Mouse (Mus musculus) olfactory bulb, adult 2 months (tissue): ENCODE measurements around the gene Kcnn3. TPM values are rescaled to one million over a fixed set of nuclear protein-coding genes. Genes with fewer than 3 reads are reported as not detected.
A peak's percentile ranks its signal among the peaks of the same experiment; 100 is the strongest.

Source experiments
- H3K27ac ChIP-seq: fragments of 200-500 bp; 2 replicates; pipeline ENCODE4 v1.5.1; 2012; ENCODE audit warnings: low read depth, low read length; ENCODE audit not compliant: insufficient read depth
- H3K4me1 ChIP-seq: fragments of 200-500 bp; 2 replicates; pipeline ENCODE4 v1.6.1; 2012; ENCODE audit warnings: low read length; ENCODE audit not compliant: control insufficient read depth, insufficient read depth
- H3K4me3 ChIP-seq: fragments of 200-500 bp; 2 replicates; pipeline ENCODE4 v1.5.1; 2012; ENCODE audit warnings: mild to moderate bottlenecking, low read depth, low read length, moderate library complexity; ENCODE audit not compliant: insufficient read depth
- CTCF ChIP-seq: fragments of 200-500 bp; IDR thresholded peaks from 2 replicates; pipeline ENCODE4 v1.5.1; 2012; ENCODE audit warnings: low read depth, mild to moderate bottlenecking, low read length, moderate library complexity; ENCODE audit not compliant: insufficient read depth
- POLR2A ChIP-seq: fragments of 200-500 bp; IDR thresholded peaks from 2 replicates; pipeline ENCODE4 v1.6.1; 2012; ENCODE audit warnings: mild to moderate bottlenecking, low read depth, low read length, moderate library complexity; ENCODE audit not compliant: insufficient read depth
- WGBS: fragments of 180-500 bp; shearing (Covaris S2); methylation state at CpG from one replicate; pipeline ENCODE4 v1.1.7; 2018; 5-methylcytosine and 5-hydroxymethylcytosine counted together
- polyA plus RNA-seq: library from polyadenylated mRNA; stranded (reverse); fragments of >200 nt; gene quantifications from 2 replicates; pipeline ENCODE4 v1.2.4, GENCODE M21; 2012; ENCODE audit warnings: low replicate concordance; ENCODE audit not compliant: missing spikeins, insufficient read depth, insufficient read length

The Kcnn3 gene
- polyA plus RNA-seq, 1 experiment = not detected

DNA sequence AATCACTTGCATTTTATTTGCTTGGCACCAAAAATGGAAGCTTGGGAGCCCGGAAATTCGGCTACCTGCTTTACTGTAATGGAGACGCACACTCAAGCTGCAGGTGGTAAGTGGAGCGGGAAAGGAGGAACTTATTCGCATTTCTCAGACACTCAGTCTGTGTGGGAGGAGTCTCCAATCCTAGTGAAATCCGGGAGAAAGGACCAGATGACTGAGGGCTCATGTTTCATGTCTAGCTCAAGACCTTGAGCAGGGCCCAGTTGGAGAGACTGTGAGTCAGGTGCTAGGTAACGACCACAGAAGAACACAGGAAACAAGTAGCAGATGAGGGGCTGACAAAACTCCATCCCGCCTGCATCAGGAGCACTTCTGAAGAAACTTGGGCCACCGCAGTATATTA is 171.8 kb downstream of the Kcnn3 start:
- TF ChIP-seq POLR2A = no peak
- TF ChIP-seq CTCF = no peak
- 83% methylated on average over 9 of the region's 9 CpGs for WGBS
- Histone ChIP-seq H3K4me3 (no peak overlapping the region), H3K4me1 (no peaks in the 10 kb centered on the region), H3K27ac (no peak overlapping the region)

DNA sequence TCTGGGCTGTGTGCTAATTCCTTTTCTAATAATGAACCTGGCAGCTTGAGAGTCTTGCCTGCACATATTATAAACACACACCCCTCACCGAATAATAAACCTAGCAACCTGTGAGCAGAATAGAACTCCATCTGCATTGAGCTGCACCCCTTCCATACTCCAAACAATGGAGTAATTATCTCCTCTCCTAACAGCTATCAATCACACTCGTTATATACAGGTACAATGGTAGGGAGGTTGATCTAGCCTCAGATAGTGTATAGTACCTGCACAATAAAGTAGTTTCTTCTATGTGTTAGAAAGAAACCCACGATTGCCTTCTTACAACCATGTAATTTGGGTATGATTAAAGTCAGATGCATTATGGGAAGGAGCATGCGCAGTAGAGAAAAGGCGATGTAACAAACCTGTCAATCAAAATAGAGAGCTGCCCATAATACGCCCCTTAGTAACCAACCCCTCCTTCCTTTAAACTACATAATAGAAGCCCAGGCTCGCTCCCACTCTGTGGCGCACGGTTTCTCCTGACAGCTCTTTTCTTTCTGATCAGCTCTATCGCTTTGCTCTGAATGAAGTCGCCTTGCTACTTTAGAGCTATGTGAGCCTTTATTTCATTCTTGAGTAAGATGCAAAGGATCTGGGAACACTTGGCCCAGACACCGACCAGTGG is 176.3 kb downstream of the Kcnn3 start:
- Histone ChIP-seq H3K27ac (no peak overlapping the region), H3K4me3 (no peak overlapping the region), H3K4me1 (no peaks in the 10 kb centered on the region)
- WGBS = 26% methylated on average over 12 of the region's 12 CpGs
- TF ChIP-seq CTCF = no peak
- no peak for TF ChIP-seq POLR2A

DNA sequence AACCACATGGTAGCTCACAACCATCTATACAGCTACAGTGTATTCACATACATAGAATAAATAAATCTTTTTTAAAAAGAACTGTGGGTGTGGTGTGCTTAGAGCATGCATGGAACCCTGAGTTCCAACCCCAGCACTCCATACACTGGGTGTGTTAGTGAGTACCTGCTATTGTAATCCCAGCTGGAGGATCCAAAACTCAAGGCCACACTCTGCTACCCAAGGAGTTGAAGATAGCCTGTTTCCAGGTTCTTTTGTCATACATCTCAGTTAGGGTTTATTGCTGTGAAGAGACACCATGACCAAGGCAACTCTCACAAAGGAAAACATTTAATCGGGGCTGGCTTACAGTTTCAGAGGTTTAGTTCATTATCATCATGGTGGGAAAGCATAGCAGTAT is 179.0 kb downstream of the Kcnn3 start:
- TF ChIP-seq POLR2A (no peak), CTCF (no peak)
- H3K4me1 ChIP-seq = no peaks in the 10 kb centered on the region
- no peak overlapping the region for H3K27ac ChIP-seq
- H3K4me3 ChIP-seq = no peak overlapping the region
- 91% methylated on average over 1 of the region's 1 CpGs for whole genome bisulfite sequencing

DNA sequence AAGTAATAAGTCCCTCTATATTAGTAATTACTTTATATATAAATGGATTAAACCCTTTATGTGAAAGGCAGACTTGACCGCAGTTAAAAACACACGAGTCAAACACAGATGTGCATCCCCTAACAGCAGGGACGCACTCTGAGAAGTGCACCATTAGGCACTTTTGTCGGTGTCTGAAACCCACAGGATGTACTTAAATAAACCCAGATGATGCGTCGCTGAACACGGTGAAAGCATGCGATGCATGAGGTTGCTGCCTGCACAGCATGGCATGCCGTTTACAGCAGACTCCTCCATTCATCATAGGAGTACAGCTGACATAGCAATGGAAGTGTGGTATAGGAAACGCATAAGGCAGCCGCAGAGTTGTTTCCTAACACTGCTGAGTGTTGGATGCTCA is 180.5 kb downstream of the Kcnn3 start:
- 40% methylated on average over 11 of the region's 11 CpGs for WGBS
- Histone ChIP-seq H3K27ac (no peak overlapping the region), H3K4me1 (no peaks in the 10 kb centered on the region), H3K4me3 (no peak overlapping the region)
- TF ChIP-seq CTCF (no peak), POLR2A (no peak)

DNA sequence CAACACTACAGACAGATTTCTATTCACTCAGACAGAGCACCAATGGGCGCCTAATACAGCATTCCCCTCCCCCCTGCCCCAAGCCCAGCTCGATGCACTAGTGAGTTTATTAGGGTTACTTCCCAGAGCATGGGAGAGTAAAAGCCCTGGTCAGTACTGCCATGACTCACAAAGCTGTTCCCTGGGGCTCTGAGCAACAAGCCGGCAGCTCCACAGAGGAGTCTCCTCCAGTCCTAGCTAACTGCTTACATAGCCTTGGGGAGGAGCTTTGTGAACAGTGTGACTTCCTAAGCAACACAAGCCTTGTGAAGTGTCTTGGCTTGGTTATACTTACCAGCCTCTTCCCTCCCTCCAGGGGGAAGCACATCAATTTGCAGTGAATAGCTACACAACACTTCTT is 183.6 kb downstream of the Kcnn3 start:
- Histone ChIP-seq H3K4me1 (no peaks in the 10 kb centered on the region), H3K4me3 (no peak overlapping the region), H3K27ac (no peak overlapping the region)
- WGBS = 35% methylated on average over 3 of the region's 3 CpGs
- TF ChIP-seq CTCF = no peak
- no peak for TF ChIP-seq POLR2A

DNA sequence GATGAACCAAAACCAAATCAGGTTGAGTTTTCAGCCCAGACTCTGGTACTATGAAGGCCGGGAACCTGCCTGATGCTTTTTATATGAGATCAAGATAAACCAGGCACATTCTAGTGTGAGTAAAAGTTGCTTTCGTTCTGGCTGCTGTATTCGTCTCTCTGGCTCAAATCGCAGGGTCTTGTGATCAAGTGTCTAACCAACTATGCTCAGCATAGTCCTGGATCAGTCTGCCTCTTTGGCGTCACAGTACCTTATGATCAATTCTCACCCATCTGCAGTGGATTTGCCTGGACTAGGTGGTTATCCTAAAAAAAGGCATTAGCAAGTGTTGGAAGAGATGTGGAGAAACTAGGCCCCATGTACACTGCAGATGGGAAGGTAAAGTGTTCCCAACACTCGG is 184.1 kb downstream of the Kcnn3 start:
- no peak overlapping the region for H3K4me3 ChIP-seq
- 78% methylated on average over 6 of the region's 6 CpGs for WGBS
- no peak for TF ChIP-seq POLR2A
- H3K4me1 ChIP-seq = no peaks in the 10 kb centered on the region
- H3K27ac ChIP-seq = no peak overlapping the region

DNA sequence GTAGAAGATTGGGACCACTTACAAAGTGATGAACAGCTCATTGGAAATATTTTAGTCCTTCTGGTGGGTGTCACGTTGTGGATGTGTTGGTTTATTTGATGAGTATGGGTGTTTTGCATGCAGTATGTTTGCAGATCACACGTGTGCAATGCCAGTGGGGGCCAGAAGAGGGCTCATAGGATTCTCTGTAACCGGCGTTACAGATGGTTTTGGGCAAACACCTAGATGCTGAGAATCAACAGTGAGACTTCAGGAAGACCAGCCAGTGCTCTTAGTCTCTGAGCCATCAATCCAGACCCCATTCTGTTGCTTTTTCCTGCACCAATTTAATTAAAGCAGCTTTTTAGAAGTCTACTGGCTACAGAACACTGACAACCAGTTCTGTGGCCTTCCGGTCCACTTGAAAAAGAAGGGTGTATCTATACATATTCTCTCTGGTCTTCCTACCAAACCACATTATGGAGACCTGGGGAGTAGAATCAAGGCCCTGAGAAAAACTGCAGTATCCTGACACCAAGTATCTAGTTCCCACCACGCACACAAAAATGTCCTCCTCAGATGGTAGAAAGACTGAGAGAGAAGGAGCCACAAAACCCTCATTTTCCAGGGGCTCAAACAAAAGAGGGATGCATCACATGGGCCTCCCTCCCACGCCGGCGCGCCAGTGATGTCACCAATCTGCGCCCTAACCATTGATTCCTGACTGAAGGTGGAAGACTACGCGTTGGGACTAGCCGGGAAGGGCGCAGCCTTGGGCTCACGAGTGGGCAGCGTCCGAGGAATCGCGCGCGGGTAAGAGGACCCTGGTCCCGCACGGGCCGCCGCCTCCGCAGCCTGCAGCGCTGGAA is 194.6 kb downstream of the Kcnn3 start, which contains the start of gene Adar:
Gene Adar (plus strand): TSS at position 664 of the 848 bp plus-strand sequence.
- TF ChIP-seq POLR2A = peak; percentile 80
- no peak for TF ChIP-seq CTCF
- H3K4me3 ChIP-seq = peak within 1 kb of the TSS; percentile 86
- WGBS = 4% methylated on average over 28 of the region's 28 CpGs
- H3K27ac ChIP-seq = peak within 1 kb of the TSS; percentile 92
- peaks cover 12% of the 10 kb centered on the region for H3K4me1 ChIP-seq

DNA sequence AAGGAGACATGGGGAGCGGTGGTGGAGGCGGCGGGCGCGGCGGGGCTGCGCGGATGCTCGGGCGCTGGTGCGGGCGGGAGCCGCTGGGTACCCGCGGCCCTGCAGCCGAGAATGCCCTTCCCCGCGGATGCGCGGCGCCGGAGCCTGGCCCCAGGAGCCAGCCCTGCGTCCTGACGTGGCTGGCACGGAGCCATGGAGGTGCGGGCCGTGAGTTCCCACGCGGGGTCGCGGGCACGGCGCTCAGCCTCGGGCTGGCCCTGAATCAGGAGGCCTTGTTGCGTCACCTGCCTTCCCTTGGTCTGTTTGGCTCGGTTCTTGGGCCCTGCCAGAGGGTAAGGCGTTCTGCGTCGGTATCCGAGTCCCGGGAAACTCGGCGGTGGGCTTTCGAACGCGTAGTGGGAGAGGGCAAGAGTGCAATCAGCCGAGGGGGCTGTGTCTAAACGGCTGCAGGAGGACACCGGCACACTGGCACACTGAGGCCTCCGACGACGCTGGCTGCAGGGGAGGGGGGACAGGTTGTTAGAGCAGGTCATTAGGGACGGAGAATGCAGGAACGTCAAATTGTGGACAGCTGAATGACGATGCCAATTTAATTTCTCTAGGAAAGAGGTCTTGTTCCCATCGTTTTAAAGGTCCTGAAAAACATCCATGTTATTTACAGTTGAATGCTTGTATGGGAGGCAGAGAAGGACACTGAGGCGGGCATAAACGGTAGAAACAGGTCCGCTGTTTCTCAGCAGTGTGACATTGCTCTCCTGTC is 195.4 kb downstream of the Kcnn3 start:
- H3K4me1 ChIP-seq = peaks cover 12% of the 10 kb centered on the region
- WGBS = 2% methylated on average over 55 of the region's 59 CpGs

DNA sequence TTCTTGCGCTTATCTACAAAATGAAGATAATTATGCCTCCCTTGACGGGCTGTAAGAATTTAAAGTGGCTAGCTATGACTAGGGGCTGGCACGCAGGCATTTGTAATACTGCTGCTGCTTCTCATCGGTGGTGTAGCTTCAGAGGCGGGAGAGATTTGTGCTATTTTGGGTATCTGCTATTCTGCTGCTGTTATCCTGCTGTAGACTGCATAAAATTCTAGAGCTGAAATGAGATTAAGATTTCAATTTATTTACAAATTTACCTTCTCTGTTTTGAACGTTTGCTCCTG is 195.9 kb downstream of the Kcnn3 start:
- Histone ChIP-seq H3K27ac (peak overlapping the region; percentile 92), H3K4me1 (peaks cover 12% of the 10 kb centered on the region), H3K4me3 (peak overlapping the region; percentile 86)
- WGBS = 12% methylated on average over 6 of the region's 6 CpGs
- no peak for TF ChIP-seq POLR2A
- TF ChIP-seq CTCF = no peak

More for the DNA sequence above, 195.4 kb downstream of the Kcnn3 start:
- peak; percentile 45; the same call in 1 of the 2 replicates for TF ChIP-seq POLR2A
- TF ChIP-seq CTCF = no peak
- Histone ChIP-seq H3K4me3 (peak overlapping the region; percentile 86), H3K27ac (peak overlapping the region; percentile 92)

DNA sequence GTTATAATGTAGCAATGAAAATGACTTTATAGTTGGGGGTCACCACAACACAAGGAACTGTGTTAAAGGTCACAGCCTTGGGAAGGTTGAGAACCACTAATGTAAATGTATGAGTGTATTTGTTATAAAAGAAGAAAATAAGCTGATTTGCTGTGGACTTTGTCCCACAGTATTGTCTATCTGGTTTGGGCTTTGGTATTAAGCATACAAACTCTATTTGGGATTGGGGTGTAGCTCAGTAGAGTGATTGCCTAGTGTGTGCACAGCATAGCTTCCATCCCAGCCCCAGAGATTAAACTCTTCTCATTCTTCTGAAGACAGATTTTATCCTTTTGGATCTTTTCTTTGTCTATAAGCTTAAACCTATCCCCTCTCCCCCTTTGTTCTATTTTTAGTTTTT is 202.1 kb downstream of the Kcnn3 start:
- TF ChIP-seq POLR2A = no peak
- TF ChIP-seq CTCF = no peak
- H3K27ac ChIP-seq = no peak overlapping the region
- peaks cover 11% of the 10 kb centered on the region for H3K4me1 ChIP-seq
- no peak overlapping the region for H3K4me3 ChIP-seq
